Mouse (Mus musculus) testis, adult 2 months (tissue): Measurements from ENCODE around the gene Aldh1a1. TPM values are rescaled to one million over a fixed set of nuclear protein-coding genes. Genes with fewer than 3 reads are reported as not detected.

Experiments used
- H3K27ac ChIP-seq: fragments of 200-500 bp; 2 replicates; pipeline ENCODE4 v1.5.1; 2012; ENCODE audit warnings: low read depth, low read length; ENCODE audit not compliant: control insufficient read depth, insufficient read depth
- H3K27me3 ChIP-seq: fragments of 200-500 bp; 2 replicates; pipeline ENCODE4 v1.6.1; 2012; ENCODE audit warnings: mild to moderate bottlenecking, low read length, moderate library complexity; ENCODE audit not compliant: control insufficient read depth, insufficient read depth
- H3K36me3 ChIP-seq: fragments of 200-500 bp; 2 replicates; pipeline ENCODE4 v1.6.1; 2012; ENCODE audit warnings: mild to moderate bottlenecking, low read length; ENCODE audit not compliant: control insufficient read depth, insufficient read depth
- H3K4me1 ChIP-seq: fragments of 200-500 bp; 2 replicates; pipeline ENCODE4 v1.6.1; 2012; ENCODE audit warnings: low read length; ENCODE audit not compliant: control insufficient read depth, insufficient read depth
- H3K4me3 ChIP-seq: fragments of 200-500 bp; 2 replicates; pipeline ENCODE4 v1.5.1; 2012; ENCODE audit warnings: low read depth, mild to moderate bottlenecking, low read length, moderate library complexity, mixed read lengths; ENCODE audit not compliant: control insufficient read depth
- CTCF ChIP-seq: fragments of 200-500 bp; IDR thresholded peaks from 2 replicates; pipeline ENCODE4 v1.5.1; 2012; ENCODE audit warnings: low read depth, mild to moderate bottlenecking, inconsistent platforms, low read length, moderate library complexity; ENCODE audit not compliant: control insufficient read depth, insufficient read depth, insufficient replicate concordance
- POLR2A ChIP-seq: fragments of 200-500 bp; IDR thresholded peaks from 2 replicates; pipeline ENCODE4 v1.6.1; 2012; ENCODE audit warnings: low read depth, mild to moderate bottlenecking, inconsistent platforms, low read length, moderate library complexity; ENCODE audit not compliant: control insufficient read depth
- polyA plus RNA-seq: library from polyadenylated mRNA; depleted of rRNA; stranded (reverse); fragments of >200 nt; gene quantifications from 2 replicates; pipeline ENCODE4 v1.2.3, GENCODE M21; 2012

Aldh1a1 gene
- polyA plus RNA-seq, 1 experiment = 95.7 TPM

DNA sequence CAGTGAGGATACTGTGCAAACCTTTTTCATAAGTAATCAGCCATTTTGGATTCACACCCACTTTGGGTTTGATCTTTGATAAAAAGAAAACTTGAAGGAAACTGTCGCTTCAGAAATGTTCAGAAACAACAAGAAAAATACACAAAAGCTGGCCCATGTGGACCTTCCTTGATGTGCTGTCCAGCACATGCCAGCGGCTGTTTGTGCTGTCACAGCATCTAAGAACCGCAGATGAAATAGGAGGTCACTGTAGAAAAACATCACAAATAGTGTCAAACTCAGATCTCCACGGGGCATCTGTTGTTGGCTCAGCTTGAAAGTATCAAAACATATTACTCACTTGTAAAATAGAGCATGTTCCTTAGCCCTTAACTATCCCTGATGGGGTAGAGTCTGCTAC, 73.8 kb downstream of the Aldh1a1 start:
- TF ChIP-seq POLR2A (no peak), CTCF (no peak)
- H3K27me3 ChIP-seq = no peaks in the 10 kb centered on the region
- H3K36me3 ChIP-seq = no peaks in the 10 kb centered on the region
- H3K4me1 ChIP-seq = no peaks in the 10 kb centered on the region
- H3K4me3 ChIP-seq = no peak overlapping the region
- H3K27ac ChIP-seq = no peak overlapping the region

DNA sequence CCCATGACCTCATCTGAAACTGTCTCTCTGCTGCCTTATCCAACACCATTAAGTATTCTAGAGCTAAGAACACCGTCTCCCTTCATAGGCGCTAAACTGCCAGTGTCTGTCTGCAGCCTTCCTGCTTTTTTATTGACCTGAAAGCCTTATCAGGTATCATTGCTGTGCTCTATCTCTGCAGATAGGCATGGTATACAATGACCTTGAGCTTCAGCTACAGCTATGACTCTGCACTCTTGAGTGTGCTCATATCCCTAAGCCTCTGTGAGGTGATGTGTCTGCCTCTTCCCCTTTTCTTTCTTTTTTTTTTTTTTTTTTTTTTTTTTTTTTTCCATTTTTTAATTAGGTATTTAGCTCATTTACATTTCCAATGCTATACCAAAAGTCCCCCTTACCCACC, 74.5 kb downstream of the Aldh1a1 start:
- H3K27me3 ChIP-seq = no peaks in the 10 kb centered on the region
- H3K4me3 ChIP-seq = no peak overlapping the region
- H3K27ac ChIP-seq = no peak overlapping the region
- no peaks in the 10 kb centered on the region for H3K4me1 ChIP-seq
- H3K36me3 ChIP-seq = no peaks in the 10 kb centered on the region
- TF ChIP-seq POLR2A (no peak), CTCF (no peak)

DNA sequence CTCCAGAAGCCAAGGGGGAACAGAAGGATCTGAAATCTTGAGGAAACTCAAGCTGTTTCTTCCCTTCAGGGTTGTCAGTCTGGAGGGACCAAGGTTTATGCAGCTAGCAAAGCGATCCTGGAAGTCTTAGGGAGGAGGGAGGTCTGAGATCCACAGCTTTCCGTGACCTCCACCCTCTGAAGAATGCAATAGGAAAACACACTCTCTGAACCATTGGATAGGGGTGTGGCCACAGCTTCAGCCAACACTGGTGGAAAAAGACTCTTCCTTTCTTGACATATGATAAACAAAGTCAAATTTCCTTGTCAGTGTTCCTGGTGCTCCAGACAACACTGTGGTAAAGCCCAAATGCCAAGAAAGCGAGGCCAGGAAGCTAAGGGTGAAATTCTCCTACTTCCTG, 84.5 kb downstream of the Aldh1a1 start:
- no peaks in the 10 kb centered on the region for H3K36me3 ChIP-seq
- no peak for TF ChIP-seq POLR2A
- TF ChIP-seq CTCF = no peak
- H3K4me1 ChIP-seq = no peaks in the 10 kb centered on the region
- H3K27ac ChIP-seq = no peak overlapping the region
- H3K4me3 ChIP-seq = no peak overlapping the region
- H3K27me3 ChIP-seq = no peaks in the 10 kb centered on the region

DNA sequence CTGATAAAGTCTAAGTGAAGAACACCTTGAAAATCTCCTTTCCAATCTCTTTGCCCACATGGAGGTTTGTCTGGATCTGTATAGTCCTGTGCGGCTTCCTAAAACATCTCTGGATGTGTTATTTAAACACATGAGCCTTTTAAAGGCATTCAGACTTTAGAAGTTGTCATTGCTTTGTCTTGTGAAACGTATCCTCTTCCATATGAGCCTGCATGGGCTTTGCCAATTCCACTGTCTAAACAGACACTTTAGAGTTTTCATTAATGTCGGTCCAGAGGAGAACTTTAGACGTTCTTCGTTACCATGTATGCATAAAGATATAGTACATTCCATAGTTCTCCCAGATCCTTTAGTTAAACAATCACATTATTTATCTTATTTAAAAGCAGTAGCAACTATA, 84.9 kb downstream of the Aldh1a1 start:
- Histone ChIP-seq H3K36me3 (no peaks in the 10 kb centered on the region), H3K27ac (no peak overlapping the region)

DNA sequence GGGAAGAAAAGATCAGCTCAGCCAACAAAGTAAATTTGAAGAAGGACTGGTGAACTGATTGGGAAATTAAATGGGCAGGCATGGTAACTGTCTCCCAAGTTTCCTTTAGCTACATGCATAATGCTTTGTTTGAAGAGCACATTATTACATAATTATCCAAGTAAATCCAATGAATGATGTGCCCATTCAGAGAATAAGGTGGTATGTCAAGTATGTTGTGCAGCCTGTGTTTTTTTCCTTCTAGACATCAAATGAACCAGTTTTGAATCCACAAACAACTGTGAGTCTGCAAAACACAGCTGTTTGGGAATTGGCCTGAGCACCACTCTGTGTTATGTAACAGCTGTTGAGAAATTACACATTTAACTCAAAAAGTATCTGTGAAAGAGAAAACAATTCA, 107.4 kb downstream of the Aldh1a1 start:
- 0 out of 2 replicates have a peak overlapping the region, but pooled peaks have one; percentile 36 for H3K27ac ChIP-seq
- H3K4me3 ChIP-seq = no peak overlapping the region
- H3K27me3 ChIP-seq = no peaks in the 10 kb centered on the region
- no peaks in the 10 kb centered on the region for H3K36me3 ChIP-seq
- no peak for TF ChIP-seq CTCF
- TF ChIP-seq POLR2A = no peak
- no peaks in the 10 kb centered on the region for H3K4me1 ChIP-seq

More for the DNA sequence above, 84.9 kb downstream of the Aldh1a1 start:
- no peak for TF ChIP-seq POLR2A
- TF ChIP-seq CTCF = no peak
- Histone ChIP-seq H3K4me1 (no peaks in the 10 kb centered on the region), H3K27me3 (no peaks in the 10 kb centered on the region), H3K4me3 (no peak overlapping the region)

DNA sequence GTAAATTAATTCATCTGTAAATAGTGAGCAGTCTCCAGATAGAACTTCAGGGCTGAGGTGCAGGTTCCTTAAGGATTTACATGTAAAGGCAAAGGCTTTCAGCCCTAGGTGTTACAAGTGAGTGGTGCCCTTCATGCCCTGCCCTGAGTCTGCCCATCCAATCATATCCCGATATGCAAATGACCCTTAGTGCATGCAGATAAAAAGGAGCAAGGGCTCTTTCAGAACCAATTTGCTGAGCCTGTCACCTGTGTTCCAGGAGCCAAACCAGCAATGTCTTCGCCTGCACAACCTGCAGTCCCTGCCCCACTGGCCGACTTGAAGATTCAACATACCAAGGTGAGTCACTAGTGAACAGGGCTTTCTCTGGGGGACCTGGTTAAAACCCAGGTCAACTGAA, 109.2 kb downstream of the Aldh1a1 start:
- H3K4me3 ChIP-seq = peak overlapping the region; percentile 69
- H3K27ac ChIP-seq = peak overlapping the region; percentile 70

DNA sequence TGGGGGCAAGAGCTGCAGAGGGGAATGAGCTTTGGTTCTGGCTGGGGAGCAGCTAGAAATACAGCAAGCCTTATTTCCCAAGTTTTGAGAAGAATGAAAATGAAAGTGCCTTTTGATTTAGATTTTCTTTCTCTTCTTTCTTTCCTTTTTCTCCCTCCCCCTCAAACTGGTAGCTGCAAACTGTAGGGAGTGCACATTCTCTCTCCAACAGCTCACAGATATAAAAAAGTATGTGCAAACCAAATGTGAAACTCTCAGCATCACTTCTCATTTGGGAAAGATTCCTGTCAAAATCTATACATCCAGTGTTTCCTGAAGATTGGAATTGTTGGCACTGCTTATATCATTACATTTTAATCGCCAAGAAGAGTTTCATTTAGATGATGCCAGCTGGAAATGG, 110.7 kb downstream of the Aldh1a1 start:
- no peaks in the 10 kb centered on the region for H3K36me3 ChIP-seq
- no peaks in the 10 kb centered on the region for H3K27me3 ChIP-seq
- TF ChIP-seq POLR2A = no peak
- no peak for TF ChIP-seq CTCF
- no peaks in the 10 kb centered on the region for H3K4me1 ChIP-seq
- peak overlapping the region; percentile 78 for H3K27ac ChIP-seq
- H3K4me3 ChIP-seq = peak overlapping the region; percentile 47

More for the DNA sequence above, 109.2 kb downstream of the Aldh1a1 start:
- Histone ChIP-seq H3K36me3 (no peaks in the 10 kb centered on the region), H3K4me1 (no peaks in the 10 kb centered on the region), H3K27me3 (no peaks in the 10 kb centered on the region)
- TF ChIP-seq POLR2A = peak; percentile 74
- no peak for TF ChIP-seq CTCF

DNA sequence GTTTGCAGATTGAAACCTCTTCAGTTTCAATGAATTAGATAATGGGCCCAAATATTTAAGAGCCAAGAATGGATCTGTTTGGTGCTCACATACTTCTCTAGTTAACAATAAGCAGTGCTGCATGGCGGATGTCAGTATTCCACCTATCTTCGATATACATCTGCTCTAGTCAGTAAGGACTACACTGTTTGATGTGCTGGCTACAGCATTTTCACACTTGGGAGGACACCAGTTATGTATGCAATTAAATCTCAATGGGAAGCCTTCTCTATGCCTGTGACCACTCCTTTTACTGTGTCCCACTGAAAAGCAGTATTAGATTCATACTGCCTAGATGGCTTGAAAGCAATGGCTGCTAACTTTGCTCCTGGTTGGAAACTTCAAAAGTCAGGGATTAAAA, 111.4 kb downstream of the Aldh1a1 start:
- TF ChIP-seq POLR2A (no peak), CTCF (no peak)
- no peak overlapping the region for H3K4me3 ChIP-seq
- H3K27ac ChIP-seq = no peak overlapping the region
- H3K36me3 ChIP-seq = no peaks in the 10 kb centered on the region
- H3K4me1 ChIP-seq = no peaks in the 10 kb centered on the region
- no peaks in the 10 kb centered on the region for H3K27me3 ChIP-seq

DNA sequence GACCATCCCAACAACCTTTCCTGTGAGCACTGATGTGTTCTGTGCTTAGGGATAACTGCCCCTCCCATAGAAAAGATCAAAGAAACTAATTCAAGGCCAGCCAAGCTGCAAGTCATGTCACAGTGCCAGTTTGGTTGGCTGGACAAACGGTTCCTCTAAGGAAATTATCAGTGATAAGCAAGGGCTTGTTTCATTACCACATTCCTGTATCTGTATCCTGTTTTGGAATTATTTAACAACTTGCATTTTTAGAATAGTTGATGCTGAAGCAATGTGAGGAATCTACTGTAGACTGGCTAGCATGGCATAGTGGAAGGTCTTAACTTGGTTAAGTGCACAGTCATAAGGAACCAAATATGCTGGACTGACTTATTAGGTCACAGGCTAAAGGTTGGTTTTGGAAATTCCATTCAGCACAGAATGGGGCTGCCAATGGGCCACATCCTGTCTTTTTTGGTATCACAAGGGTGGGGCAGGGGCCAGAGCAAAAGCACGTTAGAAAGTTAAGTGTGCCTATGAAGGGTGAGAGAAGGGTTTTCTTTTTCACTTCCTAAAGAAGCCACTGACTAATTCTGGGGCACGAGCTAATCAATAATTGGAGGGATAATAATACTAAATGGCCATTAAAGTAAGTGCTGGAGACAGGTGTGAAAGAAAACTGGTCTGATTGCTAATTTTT, 121.9 kb downstream of the Aldh1a1 start:
- no peaks in the 10 kb centered on the region for H3K27me3 ChIP-seq
- no peaks in the 10 kb centered on the region for H3K4me1 ChIP-seq
- TF ChIP-seq CTCF (no peak), POLR2A (no peak)
- no peak overlapping the region for H3K4me3 ChIP-seq
- H3K36me3 ChIP-seq = no peaks in the 10 kb centered on the region
- peak overlapping the region; percentile 49 for H3K27ac ChIP-seq
